Mouse (Mus musculus): ENCODE results near the gene Comp. TPM values are rescaled to one million over a fixed set of nuclear protein-coding genes. Genes with fewer than 3 reads are reported as not detected.

Comp gene
- total RNA-seq, 1 experiment: 1.2 TPM

DNA sequence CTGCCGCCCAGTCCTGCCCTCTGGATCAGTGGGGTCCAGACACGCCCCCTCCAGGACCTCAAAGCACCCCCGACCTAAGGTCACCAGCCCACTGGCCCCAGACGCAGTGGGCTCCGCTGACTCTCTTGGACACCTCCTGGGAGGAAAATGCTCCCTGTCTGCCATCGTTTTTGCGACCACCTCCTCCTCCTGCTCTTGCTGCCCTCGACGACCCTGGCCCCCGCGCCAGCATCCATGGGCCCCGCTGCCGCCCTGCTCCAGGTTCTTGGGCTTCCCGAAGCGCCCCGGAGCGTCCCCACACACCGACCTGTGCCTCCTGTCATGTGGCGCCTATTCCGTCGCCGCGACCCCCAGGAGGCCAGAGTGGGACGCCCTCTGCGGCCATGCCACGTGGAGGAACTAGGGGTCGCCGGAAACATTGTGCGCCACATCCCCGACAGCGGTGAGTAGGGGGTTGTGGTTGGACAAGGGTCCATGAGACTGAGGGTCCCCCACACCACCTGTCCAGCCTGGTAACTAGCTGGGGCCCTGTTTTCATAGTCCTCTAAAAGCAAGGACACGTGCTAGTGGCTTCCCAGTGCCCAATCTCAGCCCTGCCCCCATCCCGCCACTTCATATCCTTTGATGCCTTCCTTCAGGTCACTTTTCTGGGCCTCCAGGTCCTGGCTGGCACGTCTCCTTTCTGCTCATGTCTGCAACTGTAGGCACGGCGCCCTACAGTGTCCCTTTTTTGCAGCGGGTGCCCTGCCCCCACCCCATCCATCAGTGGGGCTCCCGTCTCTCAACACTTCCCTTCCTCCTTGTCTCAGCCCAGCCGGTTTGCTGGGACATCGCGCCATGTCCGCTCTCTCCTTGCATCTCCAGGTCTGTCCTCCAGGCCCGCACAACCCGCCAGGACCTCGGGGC lies 43.3 kb upstream of the Comp start:
- in situ Hi-C loops (cut with MboI; ENCODE audit: low sequenced_read_pairs in 2 of 2, unreplicated experiment in 2 of 2): no loop called here
- Histone ChIP-seq H3K9ac (ENCODE audit: insufficient read depth, low read depth, low read length, poor library complexity, severe bottlenecking) (peak overlapping the region; percentile 15), H3K27ac (ENCODE audit: insufficient read depth, low read depth, low read length, poor library complexity, severe bottlenecking) (no peak overlapping the region), H3K36me3 (ENCODE audit: control insufficient read depth, insufficient read depth, low read length, poor library complexity, severe bottlenecking) (peaks cover 37% of the 10 kb centered on the region), H3K4me3 (ENCODE audit: insufficient read depth in 1 of 2, low read depth in 1 of 2, low read length in 2 of 2, poor library complexity in 1 of 2, severe bottlenecking in 1 of 2) (peak overlapping the region; percentile 37 to 39; a peak in 3 of 4 replicates), H3K4me1 (ENCODE audit: control insufficient read depth in 2 of 2, insufficient read depth in 2 of 2, low read length in 2 of 2, poor library complexity in 1 of 2) (peaks cover 2 to 14% of the 10 kb centered on the region in 2 experiments; a peak in 2 of 4 replicates), H3K9me3 (ENCODE audit: control insufficient read depth, insufficient read depth, low read depth, low read length) (no peaks in the 10 kb centered on the region)
- DNase-seq (ENCODE audit: low read depth, low spot score): no peak
- no peak for TF ChIP-seq CHD2 (IDR thresholded peaks at IDR 0.05; ENCODE audit: low read depth, low read length)
- TF ChIP-seq HCFC1 (IDR thresholded peaks at IDR 0.05; ENCODE audit: borderline replicate concordance, insufficient read depth, low read length): no peak
- no peak for TF ChIP-seq ZNF384 (IDR thresholded peaks at IDR 0.05; ENCODE audit: low read depth, low read length)
- no peak for TF ChIP-seq ZC3H11A (IDR thresholded peaks at IDR 0.05; ENCODE audit: borderline replicate concordance, low read depth, low read length)
- TF ChIP-seq MAFK (IDR thresholded peaks at IDR 0.05; ENCODE audit: insufficient read depth, low read depth, low read length): no peak

DNA sequence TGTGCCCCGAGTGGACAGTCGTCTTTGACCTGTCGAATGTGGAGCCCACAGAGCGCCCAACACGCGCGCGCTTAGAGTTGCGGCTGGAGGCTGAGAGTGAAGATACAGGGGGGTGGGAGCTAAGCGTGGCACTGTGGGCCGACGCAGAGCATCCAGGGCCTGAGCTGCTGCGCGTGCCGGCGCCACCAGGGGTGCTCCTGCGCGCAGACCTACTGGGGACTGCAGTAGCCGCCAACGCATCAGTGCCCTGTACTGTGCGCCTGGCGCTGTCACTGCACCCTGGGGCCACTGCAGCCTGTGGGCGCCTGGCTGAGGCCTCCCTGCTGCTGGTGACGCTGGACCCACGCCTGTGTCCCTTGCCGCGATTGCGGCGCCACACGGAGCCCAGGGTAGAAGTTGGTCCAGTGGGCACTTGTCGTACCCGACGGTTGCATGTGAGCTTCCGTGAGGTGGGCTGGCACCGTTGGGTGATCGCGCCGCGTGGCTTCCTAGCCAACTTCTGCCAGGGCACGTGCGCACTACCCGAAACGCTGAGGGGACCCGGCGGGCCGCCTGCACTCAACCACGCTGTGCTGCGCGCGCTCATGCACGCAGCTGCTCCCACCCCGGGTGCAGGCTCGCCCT lies 42.5 kb upstream of the Comp start:
- Histone ChIP-seq H3K27ac (ENCODE audit: insufficient read depth, low read depth, low read length, poor library complexity, severe bottlenecking) (no peak overlapping the region), H3K4me1 (ENCODE audit: control insufficient read depth in 2 of 2, insufficient read depth in 2 of 2, low read length in 2 of 2, poor library complexity in 1 of 2) (peaks cover 2 to 14% of the 10 kb centered on the region in 2 experiments; a peak in 2 of 4 replicates), H3K4me3 (ENCODE audit: insufficient read depth in 1 of 2, low read depth in 1 of 2, low read length in 2 of 2, poor library complexity in 1 of 2, severe bottlenecking in 1 of 2) (peak overlapping the region; percentile 39 to 56; a peak in 3 of 4 replicates), H3K9me3 (ENCODE audit: control insufficient read depth, insufficient read depth, low read depth, low read length) (no peaks in the 10 kb centered on the region), H3K36me3 (ENCODE audit: control insufficient read depth, insufficient read depth, low read length, poor library complexity, severe bottlenecking) (peaks cover 45% of the 10 kb centered on the region), H3K9ac (ENCODE audit: insufficient read depth, low read depth, low read length, poor library complexity, severe bottlenecking) (peak overlapping the region; percentile 15)
- in situ Hi-C loops (cut with MboI; ENCODE audit: low sequenced_read_pairs in 2 of 2, unreplicated experiment in 2 of 2): no loop called here
- peak; percentile 35 for DNase-seq (ENCODE audit: low read depth, low spot score)
- TF ChIP-seq CHD2 (IDR thresholded peaks at IDR 0.05; ENCODE audit: low read depth, low read length) (no peak), MAFK (IDR thresholded peaks at IDR 0.05; ENCODE audit: insufficient read depth, low read depth, low read length) (no peak), ZNF384 (IDR thresholded peaks at IDR 0.05; ENCODE audit: low read depth, low read length) (no peak), ZC3H11A (IDR thresholded peaks at IDR 0.05; ENCODE audit: borderline replicate concordance, low read depth, low read length) (no peak), HCFC1 (IDR thresholded peaks at IDR 0.05; ENCODE audit: borderline replicate concordance, insufficient read depth, low read length) (peak; percentile 8; the same call in 1 of the 2 replicates)

GRCm38 (mm10) chr8:70331526-70331925 lies 41.8 kb upstream of the Comp start:
- Histone ChIP-seq H3K9ac (ENCODE audit: insufficient read depth, low read depth, low read length, poor library complexity, severe bottlenecking) (0 out of 2 replicates have a peak overlapping the region, but pooled peaks have one; percentile 15), H3K9me3 (ENCODE audit: control insufficient read depth, insufficient read depth, low read depth, low read length) (no peaks in the 10 kb centered on the region), H3K27ac (ENCODE audit: insufficient read depth, low read depth, low read length, poor library complexity, severe bottlenecking) (no peak overlapping the region), H3K4me1 (ENCODE audit: control insufficient read depth in 2 of 2, insufficient read depth in 2 of 2, low read length in 2 of 2, poor library complexity in 1 of 2) (peaks cover 2 to 14% of the 10 kb centered on the region in 2 experiments; a peak in 2 of 4 replicates), H3K36me3 (ENCODE audit: control insufficient read depth, insufficient read depth, low read length, poor library complexity, severe bottlenecking) (peaks cover 48% of the 10 kb centered on the region), H3K4me3 (ENCODE audit: insufficient read depth in 1 of 2, low read depth in 1 of 2, low read length in 2 of 2, poor library complexity in 1 of 2, severe bottlenecking in 1 of 2) (peak overlapping the region; percentile 39 to 56; a peak in 3 of 4 replicates)
- TF ChIP-seq HCFC1 (IDR thresholded peaks at IDR 0.05; ENCODE audit: borderline replicate concordance, insufficient read depth, low read length) (no peak), MAFK (IDR thresholded peaks at IDR 0.05; ENCODE audit: insufficient read depth, low read depth, low read length) (no peak), ZC3H11A (IDR thresholded peaks at IDR 0.05; ENCODE audit: borderline replicate concordance, low read depth, low read length) (no peak), ZNF384 (IDR thresholded peaks at IDR 0.05; ENCODE audit: low read depth, low read length) (no peak), CHD2 (IDR thresholded peaks at IDR 0.05; ENCODE audit: low read depth, low read length) (no peak)
- DNase-seq (ENCODE audit: low read depth, low spot score): no peak
- in situ Hi-C loops (cut with MboI; ENCODE audit: low sequenced_read_pairs in 2 of 2, unreplicated experiment in 2 of 2): no loop called here

GRCm38 (mm10) chr8:70332070-70332877 lies 41.1 kb upstream of the Comp start:
- no peak overlapping the region for H3K27ac ChIP-seq (ENCODE audit: insufficient read depth, low read depth, low read length, poor library complexity, severe bottlenecking)
- no peak overlapping the region for H3K4me3 ChIP-seq (ENCODE audit: insufficient read depth in 1 of 2, low read depth in 1 of 2, low read length in 2 of 2, poor library complexity in 1 of 2, severe bottlenecking in 1 of 2)
- no peak overlapping the region; the same call in 1 of the 2 replicates for H3K9ac ChIP-seq (ENCODE audit: insufficient read depth, low read depth, low read length, poor library complexity, severe bottlenecking)
- TF ChIP-seq ZC3H11A (IDR thresholded peaks at IDR 0.05; ENCODE audit: borderline replicate concordance, low read depth, low read length) (0 out of 2 replicates have a peak, but pooled peaks have one; percentile 1), ZNF384 (IDR thresholded peaks at IDR 0.05; ENCODE audit: low read depth, low read length) (no peak; the same call in 1 of the 2 replicates), MAFK (IDR thresholded peaks at IDR 0.05; ENCODE audit: insufficient read depth, low read depth, low read length) (no peak), HCFC1 (IDR thresholded peaks at IDR 0.05; ENCODE audit: borderline replicate concordance, insufficient read depth, low read length) (0 out of 2 replicates have a peak, but pooled peaks have one; percentile 42), CHD2 (IDR thresholded peaks at IDR 0.05; ENCODE audit: low read depth, low read length) (no peak)
- H3K36me3 ChIP-seq (ENCODE audit: control insufficient read depth, insufficient read depth, low read length, poor library complexity, severe bottlenecking): peaks cover 56% of the 10 kb centered on the region
- peak; percentile 59 for DNase-seq (ENCODE audit: low read depth, low spot score)
- H3K4me1 ChIP-seq (ENCODE audit: control insufficient read depth in 2 of 2, insufficient read depth in 2 of 2, low read length in 2 of 2, poor library complexity in 1 of 2): peaks cover 2 to 14% of the 10 kb centered on the region in 2 experiments; a peak in 2 of 4 replicates
- H3K9me3 ChIP-seq (ENCODE audit: control insufficient read depth, insufficient read depth, low read depth, low read length): no peaks in the 10 kb centered on the region
- in situ Hi-C loops (cut with MboI; ENCODE audit: low sequenced_read_pairs in 2 of 2, unreplicated experiment in 2 of 2): no loop called here
